Mouse (Mus musculus): ENCODE results near the gene Tbc1d14.

Gene Tbc1d14

GRCm38 (mm10) chr5:36508351-36508750, 84.7 kb downstream of the Tbc1d14 start:
- no peak for DNase-seq (ENCODE audit: low read depth)

- DNase-seq (ENCODE audit: low read depth) = no peak
Observed at GRCm38 (mm10) chr5:36505643-36506042, 87.4 kb downstream of the Tbc1d14 start.

GRCm38 (mm10) chr5:36505235-36505634, 87.8 kb downstream of the Tbc1d14 start:
- no peak for DNase-seq (ENCODE audit: low read depth)

GRCm38 (mm10) chr5:36494709-36495108, 98.4 kb downstream of the Tbc1d14 start:
- DNase-seq (ENCODE audit: low read depth) = no peak

- DNase-seq (ENCODE audit: low read depth) = no peak
Observed at GRCm38 (mm10) chr5:36493919-36494318, 99.2 kb downstream of the Tbc1d14 start.

- DNase-seq (ENCODE audit: low read depth) = peak; percentile 53
Observed at GRCm38 (mm10) chr5:36489225-36489624, 103.9 kb downstream of the Tbc1d14 start.

- no peak for DNase-seq (ENCODE audit: low read depth)
Observed at GRCm38 (mm10) chr5:36485306-36485705, 107.8 kb downstream of the Tbc1d14 start.

- DNase-seq (ENCODE audit: low read depth) = peak; percentile 98
Observed at GRCm38 (mm10) chr5:36484171-36484990, 108.7 kb downstream of the Tbc1d14 start, which contains the start of the genes Tada2b and Ccdc96. Gene Tada2b (minus strand): TSS chr5:36484285. Gene Ccdc96 (plus strand): TSS chr5:36484588.

- peak; percentile 47 for DNase-seq (ENCODE audit: low read depth)
Observed at GRCm38 (mm10) chr5:36483203-36484101, 109.6 kb downstream of the Tbc1d14 start.

GRCm38 (mm10) chr5:36481114-36481513, 112.0 kb downstream of the Tbc1d14 start:
- peak; percentile 23 for DNase-seq (ENCODE audit: low read depth)

GRCm38 (mm10) chr5:36480398-36480797, 112.7 kb downstream of the Tbc1d14 start:
- DNase-seq (ENCODE audit: low read depth) = no peak

- peak; percentile 71 for DNase-seq (ENCODE audit: low read depth)
Observed at GRCm38 (mm10) chr5:36479735-36480134, 113.3 kb downstream of the Tbc1d14 start.

- peak; percentile 39 for DNase-seq (ENCODE audit: low read depth)
Observed at GRCm38 (mm10) chr5:36478540-36479420, 114.3 kb downstream of the Tbc1d14 start.

- DNase-seq (ENCODE audit: low read depth) = peak; percentile 81
Observed at GRCm38 (mm10) chr5:36477486-36477885, 115.6 kb downstream of the Tbc1d14 start.

GRCm38 (mm10) chr5:36474283-36474682, 118.8 kb downstream of the Tbc1d14 start:
- DNase-seq (ENCODE audit: low read depth) = peak; percentile 78

- DNase-seq (ENCODE audit: low read depth) = no peak
Observed at GRCm38 (mm10) chr5:36472876-36473655, 120.0 kb downstream of the Tbc1d14 start.

GRCm38 (mm10) chr5:36471206-36471605, 121.9 kb downstream of the Tbc1d14 start:
- no peak for DNase-seq (ENCODE audit: low read depth)

- peak; percentile 41 for DNase-seq (ENCODE audit: low read depth)
Observed at GRCm38 (mm10) chr5:36465889-36466288, 127.2 kb downstream of the Tbc1d14 start.

GRCm38 (mm10) chr5:36464709-36465661, 128.1 kb downstream of the Tbc1d14 start, which contains the start of gene Grpel1:
Gene Grpel1 (plus strand): TSS chr5:36464998.
- DNase-seq (ENCODE audit: low read depth) = peak; percentile 100

GRCm38 (mm10) chr5:36463391-36463790, 129.7 kb downstream of the Tbc1d14 start:
- DNase-seq (ENCODE audit: low read depth) = no peak

Data from 416B (cell line).